Mouse (Mus musculus) liver, adult 2 months (tissue): ENCODE measurements at regions not wholly inside any gene's neighbourhood (a gene's known extent, or its start where the extent isn't known, plus 50 kb on each side); places are given as distances from the start of the nearest gene placed in this dataset.

Source experiments
- CTCF ChIP-seq: fragments of 200-500 bp; IDR thresholded peaks from 2 replicates; pipeline ENCODE4 v1.5.1; 2011; ENCODE audit warnings: low read depth, low read length, control low read depth
- POLR2A ChIP-seq: fragments of 200-500 bp; IDR thresholded peaks from 2 replicates; pipeline ENCODE4 v1.6.1; 2011; ENCODE audit warnings: low read length, control low read depth; ENCODE audit not compliant: insufficient read depth; ENCODE audit errors: extremely low read depth

GRCm38 (mm10) chr7:116608350-116609085 lies 104.3 kb downstream of the Nucb2 start:
- TF ChIP-seq CTCF (peak; percentile 64), POLR2A (no peak)
